Mouse (Mus musculus) layer of hippocampus, adult 2 months (tissue): ENCODE measurements at regions not wholly inside any gene's neighbourhood (a gene's known extent, or its start where the extent isn't known, plus 50 kb on each side); places are given as distances from the start of the nearest gene placed in this dataset.

Source experiments
- DNase-seq, 2 experiments: peaks; one replicate each; pipeline ENCODE4 v3.0.0; 2022; ENCODE audit warnings: low spot score in 2 of 2
- H3K27ac ChIP-seq: fragments of 200-600 bp; 2 replicates; pipeline ENCODE4 v1.8.1; 2022
- H3K4me3 ChIP-seq: fragments of 200-600 bp; 2 replicates; pipeline ENCODE4 v1.8.1; 2022; ENCODE audit warnings: mild to moderate bottlenecking
- CTCF ChIP-seq: fragments of 200-600 bp; conservative IDR thresholded peaks from 2 replicates; pipeline ENCODE4 v1.8.1; 2022; ENCODE audit warnings: antibody characterized with exemption, mild to moderate bottlenecking, moderate library complexity

DNA sequence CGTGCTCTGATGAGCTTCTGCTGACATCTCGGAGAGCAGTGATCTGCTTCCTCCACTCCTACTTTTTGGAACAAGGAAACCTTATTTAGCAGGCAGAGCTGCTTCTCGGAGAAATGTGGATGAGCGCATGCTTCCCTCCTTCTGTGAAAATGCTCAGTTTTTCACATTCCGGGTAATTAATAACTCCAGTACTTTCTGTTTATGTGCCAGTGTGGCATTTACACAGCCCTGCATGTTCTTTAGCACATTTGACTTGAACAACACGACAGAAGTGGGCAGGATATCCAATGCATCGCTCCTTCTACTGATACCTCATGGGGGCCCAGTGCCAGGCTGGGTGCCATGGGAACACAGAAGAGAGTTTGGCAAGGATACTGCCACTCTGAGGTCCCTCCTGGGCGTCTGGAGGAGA lies 117.5 kb downstream of the Tex36 start:
- no peak overlapping the region for H3K4me3 ChIP-seq
- TF ChIP-seq CTCF = no peak
- DNase-seq = peak; percentile 60 to 76
- H3K27ac ChIP-seq = peak overlapping the region; percentile 82

DNA sequence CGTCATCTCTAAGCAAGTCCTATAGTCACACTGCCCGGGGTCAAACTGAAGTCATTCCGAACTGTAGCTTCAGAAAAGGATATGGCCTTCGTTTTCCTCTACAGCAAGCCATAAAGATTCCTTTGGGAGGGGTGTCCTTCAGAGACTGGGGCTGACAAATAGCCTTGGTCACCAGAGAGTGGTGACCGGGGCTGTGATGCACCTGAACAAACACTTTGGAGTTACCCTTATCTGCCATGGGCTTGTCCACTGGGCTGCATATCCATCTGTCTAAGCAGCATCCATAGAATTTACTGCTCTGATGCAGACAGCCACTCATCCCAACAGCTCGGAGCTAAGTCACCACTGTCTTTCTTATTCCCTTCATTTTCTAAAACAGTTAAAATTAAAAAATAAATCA lies 120.4 kb downstream of the Tex36 start:
- DNase-seq = no peak
- H3K4me3 ChIP-seq = no peak overlapping the region
- no peak for TF ChIP-seq CTCF
- no peak overlapping the region for H3K27ac ChIP-seq

DNA sequence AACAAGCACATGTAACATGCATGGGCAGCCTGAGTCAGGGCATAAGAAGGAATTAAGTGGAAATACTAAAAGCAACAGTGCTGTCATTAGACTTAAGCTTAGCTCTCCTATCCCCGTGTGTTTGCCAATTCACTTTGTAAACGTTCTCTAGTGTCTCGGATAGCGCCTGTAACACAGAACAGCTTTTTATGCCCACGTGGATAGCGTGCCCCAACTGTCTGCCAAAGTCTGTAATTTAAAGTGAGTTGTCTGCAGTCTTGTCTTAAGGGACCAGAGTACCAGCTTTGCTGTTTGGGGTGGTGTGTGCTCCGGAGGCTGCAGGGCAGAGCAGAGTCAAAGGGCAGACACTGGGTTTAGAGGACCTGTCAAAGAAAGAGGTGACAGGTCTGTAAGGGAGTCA lies 122.3 kb downstream of the Tex36 start:
- H3K4me3 ChIP-seq = no peak overlapping the region
- peak overlapping the region; percentile 51 for H3K27ac ChIP-seq
- DNase-seq = peak in 1 of 2 experiments; percentile 42
- no peak for TF ChIP-seq CTCF

DNA sequence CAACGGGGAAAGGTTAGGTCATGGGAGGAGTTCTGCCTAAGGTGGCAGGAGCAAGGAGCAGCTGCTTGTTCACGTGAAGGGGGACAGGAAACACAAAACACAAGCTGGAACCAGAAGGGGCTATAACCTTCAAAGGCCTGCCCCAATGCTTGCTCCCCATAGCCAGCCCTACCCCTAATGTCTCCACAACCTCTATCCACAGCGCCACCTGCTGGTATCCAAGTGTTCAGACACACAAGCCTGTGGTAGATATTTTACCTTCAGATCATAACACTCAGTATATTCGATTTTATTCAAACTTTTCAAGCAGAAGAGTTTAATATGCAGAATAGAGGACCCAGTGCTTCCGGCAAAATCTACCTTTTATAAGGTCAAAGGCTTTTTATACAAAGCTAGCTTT lies 124.0 kb downstream of the Tex36 start:
- no peak for DNase-seq
- no peak overlapping the region for H3K4me3 ChIP-seq
- peak; percentile 64 for TF ChIP-seq CTCF
- no peak overlapping the region for H3K27ac ChIP-seq

DNA sequence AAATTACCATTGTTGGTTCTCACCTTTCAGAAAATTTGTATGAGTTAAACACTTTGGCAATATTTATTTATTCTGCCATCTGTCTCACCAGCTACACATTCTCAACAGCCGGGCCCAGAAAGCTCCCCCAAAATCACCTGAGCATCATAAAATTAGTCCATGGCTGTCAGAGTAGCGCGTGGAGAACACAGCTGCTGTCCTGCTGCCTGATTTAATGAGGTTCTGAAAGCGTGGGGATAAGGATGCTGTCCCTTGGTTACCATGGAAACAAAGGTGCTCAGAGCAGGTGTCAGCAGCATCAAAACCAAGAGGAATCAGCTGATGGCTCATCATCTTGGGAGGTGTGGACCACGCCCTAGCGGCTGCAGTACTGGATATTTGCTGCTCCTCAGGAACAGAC lies 124.7 kb downstream of the Tex36 start:
- Histone ChIP-seq H3K4me3 (no peak overlapping the region), H3K27ac (no peak overlapping the region)
- no peak for TF ChIP-seq CTCF
- DNase-seq = peak in 1 of 2 experiments; percentile 21

DNA sequence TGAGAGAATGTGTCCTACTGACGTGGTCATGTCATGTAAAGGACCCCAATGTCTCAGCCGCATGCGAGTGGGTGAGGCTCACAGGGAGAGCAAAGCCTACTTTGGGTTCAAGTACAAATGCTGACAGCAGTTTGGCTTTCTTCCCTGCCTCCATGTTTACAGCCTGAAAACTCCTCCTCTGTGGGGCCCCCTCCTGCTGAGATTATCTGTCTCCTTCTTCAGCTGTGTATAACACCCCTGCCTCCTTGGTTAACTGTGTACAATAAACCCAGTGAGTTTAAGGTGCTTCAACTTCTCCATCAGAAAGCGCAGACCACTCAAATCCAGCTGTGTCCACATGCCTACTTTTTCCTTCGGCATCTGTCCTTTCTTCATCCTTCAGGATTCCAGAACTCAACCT lies 130.3 kb downstream of the Tex36 start:
- no peak overlapping the region for H3K4me3 ChIP-seq
- TF ChIP-seq CTCF = no peak
- H3K27ac ChIP-seq = no peak overlapping the region
- DNase-seq = no peak

DNA sequence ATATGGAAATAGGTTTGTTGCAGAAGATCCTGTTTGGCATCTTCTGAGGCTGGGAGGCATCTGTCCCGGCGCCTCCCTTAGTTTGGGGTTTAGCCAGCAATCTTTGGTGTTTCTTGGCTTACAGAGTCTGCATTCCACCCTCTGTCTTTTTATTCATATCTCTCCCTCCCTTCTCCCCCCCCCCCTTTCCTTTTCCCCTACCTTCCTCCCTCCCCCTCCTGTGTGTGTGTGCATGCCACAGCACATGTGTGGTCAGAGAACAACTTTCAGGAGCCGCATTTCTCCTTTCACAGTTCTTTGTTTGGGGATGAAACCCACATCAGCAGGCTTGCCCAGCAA lies 131.4 kb downstream of the Tex36 start:
- Histone ChIP-seq H3K4me3 (no peak overlapping the region), H3K27ac (no peak overlapping the region)
- no peak for DNase-seq
- TF ChIP-seq CTCF = no peak

DNA sequence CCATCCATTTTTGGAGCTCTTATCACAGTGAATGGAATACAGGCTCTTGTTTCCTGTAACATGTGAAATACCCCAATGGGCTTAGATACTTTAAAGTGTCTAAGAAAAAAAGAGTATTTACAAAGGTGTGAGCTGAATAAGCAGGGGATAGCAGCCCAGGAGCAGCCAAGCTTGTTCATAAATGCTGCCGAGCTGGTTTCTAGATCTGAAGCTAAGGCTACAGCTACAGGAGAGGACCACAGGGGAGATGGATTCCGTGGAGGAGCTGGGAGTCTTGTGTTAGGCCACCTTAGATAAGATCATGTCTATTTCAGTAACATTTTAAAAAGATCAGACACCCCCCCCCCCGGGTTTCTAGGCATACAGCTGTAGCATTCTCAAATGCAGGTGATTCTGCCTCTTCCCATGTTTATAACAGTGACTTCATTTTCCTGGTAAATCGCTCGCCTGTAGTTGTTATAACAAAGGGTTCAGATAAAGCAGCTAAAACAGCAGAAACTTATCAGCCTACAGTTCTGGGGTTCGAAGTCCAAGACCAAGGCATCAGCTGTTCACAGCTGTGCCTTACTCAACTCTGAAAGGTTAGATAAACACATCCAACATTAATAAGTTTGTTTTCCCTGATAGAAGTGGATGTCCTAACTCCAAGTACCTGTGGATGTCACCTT lies 131.9 kb downstream of the Tex36 start:
- DNase-seq = no peak
- TF ChIP-seq CTCF = no peak
- no peak overlapping the region for H3K4me3 ChIP-seq
- H3K27ac ChIP-seq = no peak overlapping the region

DNA sequence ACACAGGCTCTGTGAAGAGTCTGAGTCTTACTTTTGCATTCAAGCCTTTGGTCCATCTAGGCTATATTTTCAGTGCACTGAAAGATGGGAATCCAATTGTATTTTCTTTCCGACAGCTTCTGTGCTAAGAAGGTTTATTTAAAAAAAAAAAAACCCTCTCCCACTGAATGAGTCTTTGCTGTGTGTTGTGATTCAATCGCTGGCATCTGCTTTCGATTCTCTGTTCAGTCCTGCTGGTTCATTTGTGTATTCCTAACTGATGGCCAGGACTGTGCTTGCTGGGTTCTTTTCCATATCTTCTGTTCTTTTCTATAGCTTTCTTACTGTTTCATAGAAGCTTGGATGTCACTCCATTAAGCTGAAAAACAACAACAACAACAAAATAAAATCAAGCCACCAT lies 132.9 kb downstream of the Tex36 start:
- peak overlapping the region; percentile 79 for H3K27ac ChIP-seq
- TF ChIP-seq CTCF = peak; percentile 34; the same call in 1 of the 2 replicates
- DNase-seq = peak in 1 of 2 experiments; percentile 36
- H3K4me3 ChIP-seq = no peak overlapping the region

DNA sequence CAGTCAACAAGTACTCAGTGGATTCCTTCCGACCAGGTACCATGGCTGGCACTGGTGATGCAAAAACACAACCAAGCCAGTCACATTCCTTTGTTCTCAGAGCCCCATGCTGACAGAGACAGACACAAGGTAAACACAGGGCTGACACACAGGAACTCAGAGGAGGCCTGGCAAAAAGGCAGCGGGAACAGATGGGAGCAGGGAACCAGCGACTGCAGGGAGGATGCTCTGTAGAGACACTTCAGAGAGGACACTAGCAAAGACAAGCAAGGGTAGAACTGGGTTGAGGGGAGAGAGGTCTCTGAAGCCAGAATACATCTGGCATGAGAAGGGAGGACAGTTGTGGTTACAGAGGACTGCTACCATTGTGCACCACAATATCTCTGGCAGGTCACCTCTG lies 133.6 kb downstream of the Tex36 start:
- H3K27ac ChIP-seq = peak overlapping the region; percentile 79
- no peak for TF ChIP-seq CTCF
- no peak for DNase-seq

DNA sequence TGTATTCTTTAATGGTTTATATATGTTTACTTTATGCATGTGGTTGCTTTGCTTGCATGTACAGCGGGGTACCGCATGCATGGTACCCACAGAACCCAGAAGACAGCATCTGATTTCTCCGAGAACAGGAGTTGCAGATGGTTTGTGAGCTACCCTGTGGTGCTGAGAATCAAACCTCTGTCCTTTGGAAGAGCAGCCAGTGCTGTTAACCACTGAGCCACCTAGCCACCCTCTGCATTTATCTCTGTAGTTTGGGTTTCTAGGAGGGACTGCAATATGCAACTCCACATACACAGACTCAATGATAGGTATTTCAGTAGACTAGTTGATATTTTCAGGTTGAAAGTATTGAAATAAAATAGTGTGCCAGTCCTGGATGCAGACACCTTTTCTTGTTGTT lies 134.4 kb downstream of the Tex36 start:
- TF ChIP-seq CTCF = no peak
- Histone ChIP-seq H3K4me3 (no peak overlapping the region), H3K27ac (no peak overlapping the region)
- DNase-seq = no peak

More for the DNA sequence above, 133.6 kb downstream of the Tex36 start:
- H3K4me3 ChIP-seq = no peak overlapping the region

DNA sequence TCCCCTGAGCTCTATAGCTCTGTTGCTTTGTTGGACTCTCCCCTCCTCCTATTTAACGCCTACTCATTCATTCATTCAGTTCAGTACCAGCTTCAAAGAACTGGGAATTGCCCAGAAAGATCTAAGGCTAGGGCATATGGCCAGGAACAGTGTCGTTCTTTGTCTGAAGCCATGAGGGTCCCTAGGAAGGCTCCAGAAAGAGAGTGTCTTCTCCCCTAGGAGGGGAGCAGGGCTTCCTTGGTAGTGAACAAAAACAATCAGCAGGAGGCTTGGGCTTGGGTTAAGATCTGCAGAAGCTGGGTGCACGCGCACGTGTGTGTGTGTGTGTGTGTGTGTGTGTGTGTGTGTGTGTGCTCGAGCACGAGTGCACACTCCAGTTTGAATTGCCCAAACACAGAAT lies 142.7 kb downstream of the Tex36 start:
- Histone ChIP-seq H3K27ac (no peak overlapping the region), H3K4me3 (no peak overlapping the region)
- TF ChIP-seq CTCF = no peak
- DNase-seq = no peak

DNA sequence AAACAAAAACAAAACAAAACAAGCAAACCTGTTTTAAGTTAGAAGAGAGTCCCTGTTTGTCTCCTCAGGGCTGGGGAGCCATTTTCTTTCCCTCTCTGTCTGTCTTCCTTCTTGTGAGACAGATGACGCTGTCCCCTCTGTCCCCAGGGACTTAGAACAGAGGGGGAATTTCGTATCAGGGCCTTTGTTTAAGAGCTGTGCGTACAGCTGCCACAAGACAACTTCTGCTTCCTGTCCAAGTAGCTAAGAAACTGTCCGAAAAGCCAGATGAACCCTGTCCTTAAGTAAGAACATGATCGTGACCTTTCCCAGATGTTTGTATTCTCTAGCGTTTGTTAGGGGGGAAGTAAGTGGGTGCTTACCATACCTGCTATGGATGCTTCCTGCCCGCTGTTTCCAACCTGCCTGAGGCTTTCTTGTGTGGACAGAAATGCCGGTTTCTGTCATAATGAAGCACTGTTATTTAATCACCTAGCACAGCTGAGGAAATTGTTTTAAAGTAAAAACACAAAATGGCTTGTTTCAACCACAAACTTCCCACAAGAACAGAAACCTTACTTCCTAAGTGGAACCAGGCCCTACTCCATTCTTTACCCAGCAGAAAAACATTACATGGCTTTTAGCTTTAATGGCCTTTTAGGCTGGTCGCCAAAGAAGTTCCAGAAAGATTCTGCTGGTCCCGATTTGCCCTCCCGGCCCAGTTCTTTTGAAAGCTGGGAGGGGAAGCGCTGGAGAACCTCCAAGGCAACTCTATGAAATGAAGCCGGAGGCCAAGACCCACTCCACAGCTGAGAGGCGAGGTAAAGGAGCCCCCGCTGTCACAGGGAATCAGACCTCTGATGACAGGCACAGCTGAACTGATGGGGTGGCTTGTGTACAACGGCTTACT lies 144.3 kb downstream of the Tex36 start:
- DNase-seq = no peak
- no peak for TF ChIP-seq CTCF

DNA sequence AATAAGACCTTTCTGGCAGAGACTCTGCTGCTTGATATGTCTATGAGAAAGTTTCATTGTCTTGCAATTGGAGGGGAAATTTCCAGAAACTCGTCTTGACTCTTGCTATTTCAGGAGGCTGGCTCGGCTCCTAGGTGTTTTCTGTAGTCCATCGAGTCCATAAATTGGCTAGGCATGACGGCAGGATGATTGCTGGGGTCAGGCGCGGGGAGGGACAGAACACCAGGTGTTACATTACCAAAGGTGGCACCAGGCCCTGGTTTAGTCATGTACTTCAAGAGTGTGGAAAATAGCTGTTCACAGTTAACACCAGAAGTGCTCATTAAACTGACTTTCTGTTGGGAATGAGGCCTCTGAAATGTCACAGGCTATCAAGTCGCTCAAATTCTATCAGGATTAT lies 151.7 kb downstream of the Tex36 start:
- Histone ChIP-seq H3K27ac (no peak overlapping the region), H3K4me3 (no peak overlapping the region)
- DNase-seq = no peak
- TF ChIP-seq CTCF = no peak

More for the DNA sequence above, 144.3 kb downstream of the Tex36 start:
- H3K4me3 ChIP-seq = no peak overlapping the region
- H3K27ac ChIP-seq = 0 out of 2 replicates have a peak overlapping the region, but pooled peaks have one; percentile 28
